Mouse (Mus musculus): ENCODE measurements around the gene Rbak. TPM values are rescaled to one million over a fixed set of nuclear protein-coding genes. Genes with fewer than 3 reads are reported as not detected.
"Not testable (repeated sequence)": the region's sequence is repeated elsewhere in the genome, so short reads cannot be mapped to it uniquely, and the experiment has no call there.

Rbak gene
- polyA plus RNA-seq, 1 experiment: 6.9 TPM

GRCm38 (mm10) chr5:143192806-143193205, 12.2 kb upstream of the Rbak start:
- Histone ChIP-seq H3K27ac (ENCODE audit: control insufficient read depth, insufficient read depth, low read depth, low read length, poor library complexity) (no peak overlapping the region), H3K4me3 (replicated peaks; ENCODE audit: control insufficient read depth, low read depth, low read length) (no peak overlapping the region), H3K4me1 (ENCODE audit: control insufficient read depth, insufficient read depth, low read length) (no peaks in the 10 kb centered on the region)
- 76% methylated on average over 8 of the region's 8 CpGs for WGBS
- TF ChIP-seq CTCF (IDR thresholded peaks at IDR 0.05; ENCODE audit: control insufficient read depth, insufficient read depth, low read length) (no peak), POLR2A (IDR thresholded peaks at IDR 0.05; ENCODE audit: borderline replicate concordance, control insufficient read depth, low read depth, low read length) (no peak)

DNA sequence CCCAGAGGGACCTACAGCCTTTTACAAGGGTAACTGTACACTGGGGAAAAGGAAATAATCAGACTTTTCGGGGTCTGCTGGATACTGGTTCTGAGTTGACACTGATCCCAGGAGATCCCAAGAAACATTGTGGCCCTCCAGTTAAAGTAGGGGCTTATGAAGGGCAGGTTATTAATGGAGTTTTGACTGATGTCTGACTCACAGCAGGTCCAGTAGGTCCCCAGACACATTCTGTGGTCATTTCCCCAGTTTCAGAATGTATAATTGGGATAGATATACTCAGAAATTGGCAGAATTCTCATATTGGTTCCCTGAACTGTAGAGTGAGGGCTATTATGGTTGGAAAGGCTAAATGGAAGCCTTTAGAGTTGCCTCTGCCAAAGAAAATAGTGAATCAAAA, 7.4 kb upstream of the Rbak start:
- not testable (repeated sequence) for H3K27ac ChIP-seq (ENCODE audit: control insufficient read depth, insufficient read depth, low read depth, low read length, poor library complexity); H3K4me1 ChIP-seq (ENCODE audit: control insufficient read depth, insufficient read depth, low read length); H3K4me3 ChIP-seq (replicated peaks; ENCODE audit: control insufficient read depth, low read depth, low read length)
- 67% methylated on average over 1 of the region's 1 CpGs for WGBS

DNA sequence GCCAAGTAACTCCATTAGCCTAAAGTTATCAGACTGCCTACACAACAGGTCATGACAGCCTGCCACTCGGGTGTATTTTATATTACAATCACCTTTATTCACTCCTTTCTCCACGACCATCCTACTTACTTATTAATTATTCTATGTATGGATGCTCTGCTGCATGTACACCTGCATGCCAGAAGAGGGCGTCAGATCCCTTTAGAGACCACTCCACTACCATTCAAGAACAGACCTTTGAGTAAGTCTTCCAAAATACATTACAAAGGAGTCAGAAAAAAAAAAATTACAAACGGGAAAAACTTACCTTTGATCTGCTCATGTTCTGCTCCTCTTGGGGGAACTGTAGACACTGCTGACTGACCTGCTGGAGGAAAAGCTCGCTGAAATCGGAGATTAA, 1.4 kb downstream of the Rbak start:
- no peak overlapping the region for H3K4me3 ChIP-seq (replicated peaks; ENCODE audit: control insufficient read depth, low read depth, low read length)
- H3K27ac ChIP-seq (ENCODE audit: control insufficient read depth, insufficient read depth, low read depth, low read length, poor library complexity): no peak overlapping the region
- no peaks in the 10 kb centered on the region for H3K4me1 ChIP-seq (ENCODE audit: control insufficient read depth, insufficient read depth, low read length)
- WGBS: 42% methylated on average over 6 of the region's 6 CpGs
- TF ChIP-seq CTCF (IDR thresholded peaks at IDR 0.05; ENCODE audit: control insufficient read depth, insufficient read depth, low read length) (no peak), POLR2A (IDR thresholded peaks at IDR 0.05; ENCODE audit: borderline replicate concordance, control insufficient read depth, low read depth, low read length) (no peak)

DNA sequence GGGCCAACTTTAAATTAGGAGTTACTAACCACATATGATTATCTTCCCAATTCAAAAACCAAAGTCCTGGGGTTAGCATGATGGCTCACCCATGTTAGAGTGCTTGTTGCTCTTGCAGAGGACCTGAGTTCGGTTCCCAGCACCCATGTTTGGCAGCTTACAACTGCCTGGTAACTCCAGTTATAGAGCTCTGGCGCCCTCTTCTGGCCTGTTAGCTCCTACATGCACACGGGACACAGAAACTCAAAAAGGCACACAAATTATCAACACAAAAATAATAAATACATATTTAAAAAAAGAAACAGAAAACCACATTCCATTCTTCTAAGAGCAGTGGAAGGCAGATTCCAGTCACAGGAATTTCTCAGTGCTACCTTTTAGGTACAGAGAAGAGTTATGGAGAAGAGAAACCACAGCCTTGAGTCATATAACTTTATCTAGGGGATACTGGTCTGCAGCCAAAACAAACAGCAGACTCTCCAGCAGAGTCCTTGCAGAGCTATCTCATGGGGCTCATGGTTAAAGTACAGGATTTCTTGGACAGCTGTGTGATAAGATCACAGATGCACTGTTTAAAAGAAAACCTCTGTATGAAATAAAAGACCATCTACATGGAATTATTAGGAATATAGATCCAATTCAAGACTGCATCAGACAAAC, 2.9 kb downstream of the Rbak start:
- TF ChIP-seq CTCF (IDR thresholded peaks at IDR 0.05; ENCODE audit: control insufficient read depth, insufficient read depth, low read length): no peak
- no peak for TF ChIP-seq POLR2A (IDR thresholded peaks at IDR 0.05; ENCODE audit: borderline replicate concordance, control insufficient read depth, low read depth, low read length)
- 79% methylated on average over 3 of the region's 3 CpGs for WGBS
- Histone ChIP-seq H3K4me3 (replicated peaks; ENCODE audit: control insufficient read depth, low read depth, low read length) (no peak overlapping the region), H3K27ac (ENCODE audit: control insufficient read depth, insufficient read depth, low read depth, low read length, poor library complexity) (no peak overlapping the region), H3K4me1 (ENCODE audit: control insufficient read depth, insufficient read depth, low read length) (no peaks in the 10 kb centered on the region)

DNA sequence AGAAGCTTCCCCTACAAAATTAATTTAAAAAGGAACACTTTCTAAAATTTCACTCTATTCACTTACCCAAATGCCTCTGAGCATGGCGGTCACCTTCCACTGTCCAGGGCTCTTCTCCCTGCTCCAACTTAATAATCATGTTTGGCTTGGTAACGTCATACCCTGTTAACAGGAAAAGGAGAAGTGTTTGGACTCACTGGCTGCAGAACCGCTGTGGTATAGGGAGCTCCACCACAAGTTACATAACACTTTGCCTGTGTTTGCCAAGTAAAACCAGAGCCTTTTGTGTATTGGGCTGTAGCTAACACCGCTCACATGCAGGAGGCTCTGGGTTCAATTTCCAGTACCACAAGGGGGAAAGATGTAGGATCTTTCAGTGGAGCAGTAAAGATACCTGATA, 4.6 kb downstream of the Rbak start:
- Histone ChIP-seq H3K4me1 (ENCODE audit: control insufficient read depth, insufficient read depth, low read length) (no peaks in the 10 kb centered on the region), H3K27ac (ENCODE audit: control insufficient read depth, insufficient read depth, low read depth, low read length, poor library complexity) (no peak overlapping the region), H3K4me3 (replicated peaks; ENCODE audit: control insufficient read depth, low read depth, low read length) (no peak overlapping the region)
- TF ChIP-seq POLR2A (IDR thresholded peaks at IDR 0.05; ENCODE audit: borderline replicate concordance, control insufficient read depth, low read depth, low read length): no peak
- TF ChIP-seq CTCF (IDR thresholded peaks at IDR 0.05; ENCODE audit: control insufficient read depth, insufficient read depth, low read length): no peak
- 31% methylated on average over 4 of the region's 4 CpGs for WGBS

- TF ChIP-seq POLR2A (IDR thresholded peaks at IDR 0.05; ENCODE audit: borderline replicate concordance, control insufficient read depth, low read depth, low read length) (no peak), CTCF (IDR thresholded peaks at IDR 0.05; ENCODE audit: control insufficient read depth, insufficient read depth, low read length) (no peak)
- Histone ChIP-seq H3K27ac (ENCODE audit: control insufficient read depth, insufficient read depth, low read depth, low read length, poor library complexity) (no peak overlapping the region), H3K4me1 (ENCODE audit: control insufficient read depth, insufficient read depth, low read length) (no peaks in the 10 kb centered on the region), H3K4me3 (replicated peaks; ENCODE audit: control insufficient read depth, low read depth, low read length) (peak overlapping the region; percentile 8)
- 20% methylated on average over 18 of the region's 18 CpGs for WGBS
These were observed 15.0 kb downstream of the Rbak start for GRCm38 (mm10) chr5:143165508-143166070.

DNA sequence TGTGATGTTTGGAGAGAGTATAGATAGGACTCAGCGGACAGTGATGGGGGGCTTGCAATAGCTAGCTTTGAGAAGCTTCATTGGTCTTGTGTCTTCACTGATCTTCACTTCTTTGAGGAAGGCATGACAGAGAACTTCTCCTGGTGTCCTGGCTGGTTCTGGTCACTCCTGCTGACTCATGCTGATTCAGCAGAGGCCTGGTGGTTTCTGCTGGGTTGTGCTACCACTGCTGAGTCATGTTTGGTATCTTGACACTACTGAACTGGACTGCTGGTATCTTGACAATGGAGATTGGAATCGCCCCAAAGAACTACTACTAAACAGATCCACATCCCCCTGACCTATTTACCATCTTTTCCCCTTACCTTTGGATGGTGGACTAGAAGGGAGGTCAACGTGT, 25.0 kb downstream of the Rbak start:
- Histone ChIP-seq H3K4me1 (ENCODE audit: control insufficient read depth, insufficient read depth, low read length) (no peaks in the 10 kb centered on the region), H3K27ac (ENCODE audit: control insufficient read depth, insufficient read depth, low read depth, low read length, poor library complexity) (no peak overlapping the region), H3K4me3 (replicated peaks; ENCODE audit: control insufficient read depth, low read depth, low read length) (no peak overlapping the region)
- TF ChIP-seq POLR2A (IDR thresholded peaks at IDR 0.05; ENCODE audit: borderline replicate concordance, control insufficient read depth, low read depth, low read length) (no peak), CTCF (IDR thresholded peaks at IDR 0.05; ENCODE audit: control insufficient read depth, insufficient read depth, low read length) (no peak)
- 73% methylated on average over 3 of the region's 3 CpGs for WGBS

GRCm38 (mm10) chr5:143153756-143154155, 26.8 kb downstream of the Rbak start:
- Histone ChIP-seq H3K4me3 (replicated peaks; ENCODE audit: control insufficient read depth, low read depth, low read length) (no peak overlapping the region), H3K4me1 (ENCODE audit: control insufficient read depth, insufficient read depth, low read length) (no peaks in the 10 kb centered on the region), H3K27ac (ENCODE audit: control insufficient read depth, insufficient read depth, low read depth, low read length, poor library complexity) (no peak overlapping the region)
- no peak for TF ChIP-seq CTCF (IDR thresholded peaks at IDR 0.05; ENCODE audit: control insufficient read depth, insufficient read depth, low read length)
- no peak for TF ChIP-seq POLR2A (IDR thresholded peaks at IDR 0.05; ENCODE audit: borderline replicate concordance, control insufficient read depth, low read depth, low read length)
- 86% methylated on average over 10 of the region's 10 CpGs for WGBS

DNA sequence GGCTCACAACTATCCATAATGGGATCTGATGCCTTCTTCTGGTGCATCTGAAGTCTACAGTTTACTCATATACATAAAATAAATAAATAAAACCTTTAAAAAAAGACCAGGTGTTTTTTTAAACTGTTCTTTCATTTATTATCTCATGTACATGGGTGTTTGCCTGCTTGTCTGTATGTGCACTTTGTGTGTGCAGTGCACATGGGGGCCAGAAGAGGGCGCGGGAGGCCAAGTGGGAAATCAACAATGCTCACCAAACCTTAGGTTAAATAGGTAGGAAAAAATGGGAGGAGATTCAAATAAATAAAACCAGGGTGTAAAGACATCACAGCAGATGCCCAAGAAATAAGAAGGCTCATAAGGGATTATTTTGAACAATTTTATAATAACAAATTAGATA, 30.5 kb downstream of the Rbak start:
- no peak for TF ChIP-seq CTCF (IDR thresholded peaks at IDR 0.05; ENCODE audit: control insufficient read depth, insufficient read depth, low read length)
- TF ChIP-seq POLR2A (IDR thresholded peaks at IDR 0.05; ENCODE audit: borderline replicate concordance, control insufficient read depth, low read depth, low read length): no peak
- H3K27ac ChIP-seq (ENCODE audit: control insufficient read depth, insufficient read depth, low read depth, low read length, poor library complexity): no peak overlapping the region

More for the DNA sequence above, 30.5 kb downstream of the Rbak start:
- 86% methylated on average over 2 of the region's 2 CpGs for WGBS
- H3K4me1 ChIP-seq (ENCODE audit: control insufficient read depth, insufficient read depth, low read length): no peaks in the 10 kb centered on the region
- no peak overlapping the region for H3K4me3 ChIP-seq (replicated peaks; ENCODE audit: control insufficient read depth, low read depth, low read length)

All from bone marrow, adult 2 months (tissue).